Mouse (Mus musculus) ovary, postnatal 14 days (tissue): ENCODE measurements around the gene Olfr822.
"Not testable (repeated sequence)": the region's sequence is repeated elsewhere in the genome, so short reads cannot be mapped to it uniquely, and the experiment has no call there.

Experiments used
- DNase-seq: peaks from one replicate; pipeline ENCODE4 v3.0.0; 2022; ENCODE audit warnings: low spot score

Olfr822 gene

DNA sequence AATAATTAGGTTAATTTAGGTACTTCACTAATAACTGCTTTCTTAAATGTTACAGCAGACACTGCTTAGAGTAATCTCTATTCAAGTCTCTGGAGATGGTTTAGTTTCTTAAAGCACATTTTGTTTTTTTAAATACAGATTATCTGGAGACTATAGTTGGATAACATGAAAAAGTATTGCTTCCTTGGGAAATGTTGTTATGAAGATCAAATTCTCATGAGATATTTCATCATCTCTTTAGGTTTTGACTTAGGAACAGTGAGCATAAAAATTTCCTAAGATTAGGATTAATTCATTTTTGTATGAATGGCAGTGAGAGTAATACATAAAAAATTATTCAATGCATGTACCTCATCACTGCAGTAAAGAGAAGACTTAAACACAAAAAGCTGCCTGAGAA, at the start of gene Olfr822:
Gene Olfr822, plus strand, starts transcription at position 301 of the 400 bp plus-strand sequence.
- no peak for DNase-seq

- no peak for DNase-seq
Observed at GRCm38 (mm10) chr10:130030048-130030447, 41.0 kb upstream of the Olfr822 start, which contains the start of gene Olfr821. Gene Olfr821, plus strand, starts transcription at chr10:130030348.

GRCm38 (mm10) chr10:130037096-130037495, 33.9 kb upstream of the Olfr822 start:
- DNase-seq = no peak

GRCm38 (mm10) chr10:130092838-130093440, 21.9 kb downstream of the Olfr822 start:
- peak; percentile 35 for DNase-seq

GRCm38 (mm10) chr10:130096104-130096503, 25.1 kb downstream of the Olfr822 start:
- DNase-seq = no peak

DNA sequence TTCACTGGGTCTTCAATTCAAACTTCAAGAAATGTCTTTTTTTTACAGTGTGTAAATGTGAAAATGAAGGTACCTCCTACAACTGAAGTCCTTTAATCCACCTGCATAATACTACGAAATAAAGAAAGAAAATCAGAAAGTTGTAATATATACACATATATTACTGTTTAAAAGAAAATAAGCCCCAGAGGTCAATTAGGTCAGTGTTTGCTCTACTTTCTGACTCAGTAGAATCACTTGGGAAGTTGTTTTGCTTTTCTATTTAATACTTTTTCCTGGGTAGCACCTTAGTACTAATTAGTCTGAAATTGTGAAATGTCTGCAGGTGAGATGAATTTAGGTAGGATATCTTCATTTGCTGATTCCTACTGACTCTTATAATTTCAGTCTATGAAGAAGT, 44.3 kb downstream of the Olfr822 start, which contains the start of gene Olfr823:
Gene Olfr823, minus strand, starts transcription at position 101 of the 400 bp plus-strand sequence.
- DNase-seq = not testable (repeated sequence)

GRCm38 (mm10) chr10:130116045-130116444, 45.0 kb downstream of the Olfr822 start:
- not testable (repeated sequence) for DNase-seq
